In genomic region chr11:106269060-106269431, GRCm38 (mm10) we compare ENCODE assay signal across 8 mouse cellular contexts. TPM values are rescaled to one million over a fixed set of nuclear protein-coding genes. Genes with fewer than 3 reads are reported as not detected.
A peak's percentile ranks its signal among the peaks of the same experiment; 100 is the strongest.
DNase-seq lines count a peak whose midpoint lies in the region; ATAC-seq and TF ChIP-seq lines count a peak whose summit lies in the region.

No protein-coding gene starts in this region.

- H3K27me3 ChIP-seq in neural tube, embryonic 15.5 days (replicated peaks), result no peaks in the 10 kb centered on the region

- peak overlapping the region; percentile 34 for H3K4me2 ChIP-seq in neural tube, embryonic 15.5 days

- intact Hi-C loops in heart, postnatal 10 days (cut with DNase I), result no loop called here

- H3K9me3 ChIP-seq in neural tube, embryonic 15.5 days (replicated peaks), result no peaks in the 10 kb centered on the region

- peak overlapping the region; percentile 96 for H3K27ac ChIP-seq in layer of hippocampus, adult 2 months
- H3K27ac ChIP-seq in neural tube, embryonic 15.5 days (replicated peaks), result peak overlapping the region; percentile 82

- peak overlapping the region; percentile 31 for H3K4me3 ChIP-seq in layer of hippocampus, adult 2 months
- H3K4me3 ChIP-seq in neural tube, embryonic 15.5 days (replicated peaks), result no peak overlapping the region

- no peak for DNase-seq in layer of hippocampus, adult 2 months (ENCODE audit: low spot score in 2 of 2)
- no peak for DNase-seq in layer of hippocampus, postnatal 36 days
- peak; percentile 81 for DNase-seq in cerebellum, adult 9-11 months
- DNase-seq in heart, postnatal 10 days, result peak; percentile 41 to 43
- DNase-seq in liver, result peak; percentile 39
- no peak for DNase-seq in left cerebral cortex, adult 8-10 months (ENCODE audit: low spot score in 2 of 2)

- no peak for ATAC-seq in neural tube, embryonic 15.5 days (ENCODE audit: low FRiP score)
- no peak for ATAC-seq in megakaryocyte progenitor cell, adult 5-6 weeks (replicated peaks; ENCODE audit: poor library complexity)

- peak overlapping the region; percentile 34; the same call in 1 of the 2 replicates for H3K9ac ChIP-seq in neural tube, embryonic 15.5 days (replicated peaks)

- no peak for TF ChIP-seq CTCF in layer of hippocampus, adult 2 months (conservative IDR thresholded peaks at IDR 0.05)

- H3K36me3 ChIP-seq in neural tube, embryonic 15.5 days, result peaks cover 32% of the 10 kb centered on the region

- H3K4me1 ChIP-seq in neural tube, embryonic 15.5 days, result peaks cover 55% of the 10 kb centered on the region

- 8% methylated on average over 3 of the region's 3 CpGs for WGBS in neural tube, embryonic 15.5 days

RNA-seq across cellular contexts. Expression of gene Smarcd2, which starts 3.7 kb away (rescaled TPM):
- 10 to 100 TPM; 32.8 to 34.4 TPM for total RNA-seq in layer of hippocampus, adult 2 months (2021)
- total RNA-seq in layer of hippocampus, postnatal 36 days (2021), result 10 to 100 TPM; 28.5 to 38.9 TPM
- total RNA-seq in heart, postnatal 10 days (2021), result 10 to 100 TPM; 28.1 to 28.4 TPM
- 14.2 and 29.1 TPM in 2 replicates for polyA plus RNA-seq in neural tube, embryonic 15.5 days (2015; fragmentation: Nextera tagmentation; extraction: Ambion mirVana)
- 62.9 and 63.5 TPM in 2 replicates for total RNA-seq in megakaryocyte progenitor cell, adult 5-6 weeks (2015)
- 216 and 275 TPM in 2 replicates for total RNA-seq in megakaryocyte progenitor cell, adult 5-6 weeks (2017)
- 10 to 100 TPM; 12.2 to 20.5 (median 19.4) TPM for total RNA-seq in left cerebral cortex, adult 8-10 months (2022)

RNA-seq across cellular contexts. Expression of gene Tcam1, which starts 7.4 kb away (rescaled TPM):
- total RNA-seq in layer of hippocampus, adult 2 months (2021), result under 1 TPM; 0.15 to 0.34 TPM
- under 1 TPM; 0.17 to 0.18 TPM for total RNA-seq in layer of hippocampus, postnatal 36 days (2021)
- under 1 TPM in 1 of 2 experiments, not detected in 1; 0.07 TPM for total RNA-seq in heart, postnatal 10 days (2021)
- 0.15 and 0.29 TPM in 2 replicates for polyA plus RNA-seq in neural tube, embryonic 15.5 days (2015; fragmentation: Nextera tagmentation; extraction: Ambion mirVana)
- total RNA-seq in megakaryocyte progenitor cell, adult 5-6 weeks (2015), result 2.2 and 2.3 TPM in 2 replicates
- 1.6 and 1.7 TPM in 2 replicates for total RNA-seq in megakaryocyte progenitor cell, adult 5-6 weeks (2017)
- total RNA-seq in left cerebral cortex, adult 8-10 months (2022), result under 1 TPM in 3 of 4 experiments, not detected in 1; 0.14 to 0.17 (median 0.16) TPM

RNA-seq across cellular contexts. Expression of gene Psmc5, which starts 13.1 kb away (rescaled TPM):
- 100 to 1,000 TPM; 160 to 176 TPM for total RNA-seq in layer of hippocampus, adult 2 months (2021)
- 100 to 1,000 TPM; 163 to 169 TPM for total RNA-seq in layer of hippocampus, postnatal 36 days (2021)
- total RNA-seq in heart, postnatal 10 days (2021), result 100 to 1,000 TPM; 107 to 109 TPM
- polyA plus RNA-seq in neural tube, embryonic 15.5 days (2015; fragmentation: Nextera tagmentation; extraction: Ambion mirVana), result 328 and 329 TPM in 2 replicates
- total RNA-seq in megakaryocyte progenitor cell, adult 5-6 weeks (2015), result 52.0 and 54.1 TPM in 2 replicates
- 110 and 120 TPM in 2 replicates for total RNA-seq in megakaryocyte progenitor cell, adult 5-6 weeks (2017)
- total RNA-seq in left cerebral cortex, adult 8-10 months (2022), result 100 to 1,000 TPM; 185 to 217 (median 197) TPM

RNA-seq across cellular contexts. Expression of gene Ftsj3, which starts 13.2 kb away (rescaled TPM):
- total RNA-seq in layer of hippocampus, adult 2 months (2021), result 10 to 100 TPM; 33.5 to 36.1 TPM
- 10 to 100 TPM; 30.6 to 31.4 TPM for total RNA-seq in layer of hippocampus, postnatal 36 days (2021)
- 10 to 100 TPM; 22.3 to 24.7 TPM for total RNA-seq in heart, postnatal 10 days (2021)
- polyA plus RNA-seq in neural tube, embryonic 15.5 days (2015; fragmentation: Nextera tagmentation; extraction: Ambion mirVana), result 31.1 and 40.6 TPM in 2 replicates
- total RNA-seq in megakaryocyte progenitor cell, adult 5-6 weeks (2015), result 45.5 and 45.7 TPM in 2 replicates
- total RNA-seq in megakaryocyte progenitor cell, adult 5-6 weeks (2017), result 151 and 191 TPM in 2 replicates
- 10 to 100 TPM; 24.2 to 34.4 (median 29.6) TPM for total RNA-seq in left cerebral cortex, adult 8-10 months (2022)

RNA-seq across cellular contexts. Expression of gene Gh, which starts 32.6 kb away (rescaled TPM):
- not detected for total RNA-seq in layer of hippocampus, adult 2 months (2021)
- total RNA-seq in layer of hippocampus, postnatal 36 days (2021), result not detected
- total RNA-seq in heart, postnatal 10 days (2021), result not detected
- not detected in 2 replicates for polyA plus RNA-seq in neural tube, embryonic 15.5 days (2015; fragmentation: Nextera tagmentation; extraction: Ambion mirVana)
- total RNA-seq in megakaryocyte progenitor cell, adult 5-6 weeks (2015), result not detected in 2 replicates
- total RNA-seq in megakaryocyte progenitor cell, adult 5-6 weeks (2017), result not detected in 2 replicates
- 10 to 100 TPM in 1 of 4 experiments, 1 to 10 TPM in 1, not detected in 2; 1.1 to 16.8 TPM for total RNA-seq in left cerebral cortex, adult 8-10 months (2022)

Comparison
In these comparisons a context has a peak if more than half of its experiments do, and no peak if none do; other contexts are left out.
1. DNase-seq: peak in cerebellum, adult 9-11 months (single experiment), heart, postnatal 10 days (2 of 2) and liver (single experiment); none in layer of hippocampus, adult 2 months (0 of 2), layer of hippocampus, postnatal 36 days (0 of 2) and left cerebral cortex, adult 8-10 months (0 of 2).